Mouse (Mus musculus): ENCODE data around the gene Vmn1r177.
"Not testable (repeated sequence)": the region's sequence is repeated elsewhere in the genome, so short reads cannot be mapped to it uniquely, and the experiment has no call there.

Vmn1r177 gene

GRCm38 (mm10) chr7:23866349-23866748 is at the start of gene Vmn1r177:
Gene Vmn1r177 (minus strand): TSS chr7:23866449.
- in situ Hi-C loops (cut with MboI, MseI) = not testable (repeated sequence)

- in situ Hi-C loops (cut with MboI, MseI) = no loop called here
Measured at GRCm38 (mm10) chr7:23891709-23892108, 25.5 kb upstream of the Vmn1r177 start, which contains the start of gene Vmn1r178. Gene Vmn1r178 (plus strand): TSS chr7:23892009.

DNA sequence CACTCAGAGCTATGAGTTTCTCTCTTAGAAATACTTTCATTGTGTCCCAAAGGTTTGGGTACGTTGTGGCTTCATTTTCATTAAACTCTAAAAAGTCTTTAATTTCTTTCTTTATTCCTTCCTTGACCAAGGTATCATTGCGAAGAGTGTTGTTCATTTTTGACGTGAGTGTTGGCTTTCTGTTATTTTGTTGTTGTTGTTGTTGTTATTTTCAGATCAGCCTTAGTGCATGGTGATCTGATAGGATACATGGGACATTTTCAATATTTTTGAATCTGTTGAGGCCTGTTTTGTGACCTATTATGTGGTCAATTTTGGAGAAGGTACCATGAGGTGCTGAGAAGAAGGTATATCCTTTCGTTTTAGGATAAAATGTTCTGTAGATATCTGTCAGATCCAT is 10.7 kb upstream of the Vmn1r177 start:
- in situ Hi-C loops (cut with MboI, MseI) = not testable (repeated sequence)

GRCm38 (mm10) chr7:23837272-23837671 is 29.0 kb downstream of the Vmn1r177 start, which contains the start of gene Vmn1r176:
Gene Vmn1r176 (minus strand): TSS chr7:23837372.
- in situ Hi-C loops (cut with MboI, MseI) = not testable (repeated sequence)
